Mouse (Mus musculus) G1E (cell line): ENCODE data around the gene Npc2. TPM values are rescaled to one million over a fixed set of nuclear protein-coding genes. Genes with fewer than 3 reads are reported as not detected.

Experiments used
- ATAC-seq: 2 replicates; pipeline ENCODE4 v1.8.0; 2016; ENCODE audit warnings: mild to moderate bottlenecking; ENCODE audit not compliant: insufficient number of reproducible peaks, poor library complexity, low FRiP score, severe bottlenecking; ENCODE audit errors: extremely low read depth
- DNase-seq: peaks from one replicate; pipeline ENCODE4 v3.0.0; 2012; ENCODE audit warnings: low spot score
- H3K27me3 ChIP-seq: 2 replicates; pipeline ENCODE4 v1.6.1; 2012; ENCODE audit warnings: mild to moderate bottlenecking, low read length, inconsistent platforms; ENCODE audit not compliant: insufficient read depth
- H3K36me3 ChIP-seq: replicated peaks from 2 replicates; pipeline ENCODE3; 2012; ENCODE audit warnings: mild to moderate bottlenecking, inconsistent platforms
- H3K4me1 ChIP-seq: 2 replicates; pipeline ENCODE4 v1.6.1; 2012; ENCODE audit warnings: low read depth, low read length, inconsistent platforms, mixed read lengths; ENCODE audit not compliant: insufficient read depth
- H3K4me3 ChIP-seq: 2 replicates; pipeline ENCODE4 v1.5.1; 2012; ENCODE audit warnings: low read depth, mild to moderate bottlenecking, inconsistent platforms, low read length, moderate library complexity, mixed read lengths
- H3K9me3 ChIP-seq: replicated peaks from 2 replicates; pipeline ENCODE4 v1.6.1; 2012; ENCODE audit warnings: inconsistent platforms
- CTCF ChIP-seq: IDR thresholded peaks from 2 replicates; pipeline ENCODE4 v1.5.1; 2012; ENCODE audit warnings: low read depth, low read length, inconsistent platforms, mixed read lengths
- GATA1 ChIP-seq: IDR thresholded peaks from 2 replicates; pipeline ENCODE4 v1.6.1; 2012; ENCODE audit warnings: borderline replicate concordance, low read length, inconsistent platforms, mixed read lengths
- GATA2 ChIP-seq: IDR thresholded peaks from 2 replicates; pipeline ENCODE4 v1.6.1; 2012; ENCODE audit warnings: low read depth, low read length, inconsistent platforms, borderline replicate concordance
- POLR2AphosphoS5 ChIP-seq: IDR thresholded peaks from 2 replicates; pipeline ENCODE4 v1.6.1; 2012; ENCODE audit warnings: low read depth, low read length, inconsistent platforms; ENCODE audit not compliant: insufficient replicate concordance
- TAL1 ChIP-seq: conservative IDR thresholded peaks from 2 replicates; pipeline ENCODE4 v1.6.1; 2012; ENCODE audit warnings: low read depth, low read length, inconsistent platforms, mixed read lengths
- polyA plus RNA-seq: library from polyadenylated mRNA; stranded (reverse); fragments of >175 nt; gene quantifications from 2 replicates; pipeline ENCODE4 v1.2.3, GENCODE M21; 2012
- total RNA-seq, 2 experiments: library from RNA; stranded (forward) in 1 of 2; stranded (reverse) in 1 of 2; fragments of 200-1000 nt in 1 of 2; fragments of >200 nt in 1 of 2; fragmentation: Nextera tagmentation in 1 of 2; gene quantifications; 2 replicates each; pipeline ENCODE4 v1.2.3; 2014 to 2017

Npc2 gene
- total RNA-seq (2014; fragmentation: Nextera tagmentation) (43.2 and 52.9 TPM in 2 replicates), total RNA-seq (2017) (109 and 110 TPM in 2 replicates), polyA plus RNA-seq (137 and 219 TPM in 2 replicates)

GRCm38 (mm10) chr12:84772726-84773441 lies at the start of gene Npc2, which contains the start of gene Isca2:
Gene Npc2 (minus strand): TSS chr12:84773152.
Gene Isca2 (plus strand): TSS chr12:84773251.
- peaks cover 54% of the 10 kb centered on the region for H3K36me3 ChIP-seq
- H3K27me3 ChIP-seq = no peaks in the 10 kb centered on the region
- peak within 1 kb of the TSS; percentile 84 for H3K4me3 ChIP-seq
- ATAC-seq = peak; percentile 98
- TF ChIP-seq GATA2 = peak; percentile 78; the same call in 1 of the 2 replicates
- TF ChIP-seq CTCF = no peak
- peaks cover 52% of the 10 kb centered on the region for H3K4me1 ChIP-seq
- peak; percentile 100 for DNase-seq
- H3K9me3 ChIP-seq = no peaks in the 10 kb centered on the region

DNA sequence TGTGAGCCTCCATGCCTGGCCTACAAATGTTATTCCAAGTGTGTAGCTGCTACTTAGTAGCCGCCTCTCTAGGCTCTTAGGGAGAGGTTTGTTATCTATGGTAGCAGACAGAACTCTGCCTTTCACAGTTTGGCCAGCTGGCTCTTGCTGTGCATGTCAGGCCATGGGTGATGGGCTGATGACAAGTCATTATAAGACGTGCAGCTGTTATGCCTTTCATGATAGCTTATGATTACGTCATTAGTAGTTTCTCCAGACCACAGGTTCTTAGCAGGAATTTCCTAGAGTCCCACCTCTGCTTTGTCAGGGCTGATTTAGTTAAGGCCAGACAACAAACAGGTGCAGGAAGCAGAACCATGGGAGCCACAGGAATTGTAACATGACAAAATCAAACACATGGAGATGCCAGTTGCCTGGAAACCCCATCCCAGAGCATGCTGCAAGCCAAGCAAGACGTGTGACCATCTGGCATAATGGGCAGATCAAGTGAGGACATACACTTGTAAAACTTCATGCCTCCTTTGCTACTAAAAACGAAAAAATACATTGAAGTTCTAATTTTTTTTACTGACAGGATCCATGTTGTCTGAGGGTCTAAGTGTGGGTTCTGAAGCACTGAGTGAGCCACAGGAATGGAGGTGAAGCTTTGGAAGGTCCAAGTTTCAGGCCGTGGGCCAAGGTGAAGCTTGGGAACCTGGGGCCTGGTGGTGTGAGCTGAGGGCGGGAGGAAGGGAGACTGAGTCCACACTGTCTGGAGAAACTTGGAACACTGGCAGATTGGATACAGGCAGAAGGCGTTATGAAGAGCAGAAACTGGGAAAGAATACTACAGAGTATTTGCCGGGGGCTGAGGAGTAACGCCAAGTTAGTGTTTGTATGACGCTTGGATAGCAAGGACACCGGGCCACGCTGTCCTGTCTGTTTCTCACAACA lies 46.5 kb upstream of the Npc2 start:
- H3K9me3 ChIP-seq = 0 out of 2 replicates have a peak, but pooled peaks cover 2% of the 10 kb centered on the region
- no peak overlapping the region for H3K4me3 ChIP-seq
- DNase-seq (no peak), ATAC-seq (no peak)
- no peaks in the 10 kb centered on the region for H3K36me3 ChIP-seq
- no peaks in the 10 kb centered on the region for H3K4me1 ChIP-seq
- TF ChIP-seq GATA1 = no peak
- no peak for TF ChIP-seq POLR2AphosphoS5
- no peak for TF ChIP-seq CTCF
- no peak for TF ChIP-seq GATA2
- no peak for TF ChIP-seq TAL1
- H3K27me3 ChIP-seq = peaks cover 43% of the 10 kb centered on the region

DNA sequence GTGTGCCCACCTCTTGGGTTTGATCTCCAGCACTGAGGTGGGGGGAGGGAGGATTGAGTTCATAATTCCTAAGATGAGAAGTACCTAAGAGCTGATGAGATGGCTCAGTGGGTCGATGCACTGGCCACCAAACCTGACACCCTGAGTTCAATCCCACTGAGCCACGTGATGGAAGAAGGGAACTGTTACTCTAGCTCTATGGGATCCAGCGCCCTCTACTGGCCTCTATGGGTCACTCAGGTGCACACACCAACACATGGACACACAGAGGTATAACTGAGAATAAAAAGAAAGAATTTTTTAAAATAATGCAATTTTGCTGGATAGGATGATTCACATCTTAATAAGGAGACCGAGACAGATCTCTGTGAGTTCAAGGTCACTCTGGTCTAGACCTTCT lies 45.5 kb upstream of the Npc2 start:
- TF ChIP-seq GATA1 (no peak), POLR2AphosphoS5 (no peak), TAL1 (no peak)
- H3K4me3 ChIP-seq = no peak overlapping the region
- DNase-seq (no peak), ATAC-seq (no peak)
- no peaks in the 10 kb centered on the region for H3K4me1 ChIP-seq
- 0 out of 2 replicates have a peak, but pooled peaks cover 2% of the 10 kb centered on the region for H3K9me3 ChIP-seq
- no peaks in the 10 kb centered on the region for H3K36me3 ChIP-seq
- peaks cover 46% of the 10 kb centered on the region for H3K27me3 ChIP-seq

GRCm38 (mm10) chr12:84814663-84815325 lies 41.8 kb upstream of the Npc2 start:
- no peaks in the 10 kb centered on the region for H3K36me3 ChIP-seq
- H3K27me3 ChIP-seq = peaks cover 36% of the 10 kb centered on the region
- DNase-seq (no peak), ATAC-seq (no peak)
- no peak for TF ChIP-seq POLR2AphosphoS5
- no peak for TF ChIP-seq GATA2
- TF ChIP-seq GATA1 = no peak
- no peak for TF ChIP-seq CTCF
- TF ChIP-seq TAL1 = no peak
- H3K9me3 ChIP-seq = 0 out of 2 replicates have a peak, but pooled peaks cover 2% of the 10 kb centered on the region
- H3K4me1 ChIP-seq = no peaks in the 10 kb centered on the region
- no peak overlapping the region for H3K4me3 ChIP-seq

DNA sequence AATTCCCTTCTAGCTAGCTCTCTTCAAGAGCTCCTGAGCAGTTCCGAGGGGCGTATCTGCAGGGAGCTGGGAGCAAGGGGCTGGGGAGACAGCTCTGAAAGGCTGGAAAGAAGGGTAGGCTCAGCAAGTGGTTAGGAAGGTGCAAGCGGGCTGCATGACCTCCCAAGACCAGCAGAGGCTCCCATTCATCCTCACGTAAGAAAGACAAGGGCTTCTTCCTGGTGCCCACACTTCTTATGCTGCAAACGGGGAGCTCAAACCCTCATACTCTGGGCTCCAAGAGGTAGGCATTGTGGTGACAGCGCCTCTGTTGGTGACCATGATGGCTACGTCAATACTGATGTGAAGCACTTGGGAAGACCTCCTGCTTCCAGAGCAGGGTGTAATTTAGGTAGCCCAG lies 40.8 kb upstream of the Npc2 start:
- ATAC-seq (no peak), DNase-seq (no peak)
- Histone ChIP-seq H3K4me3 (no peak overlapping the region), H3K9me3 (0 out of 2 replicates have a peak, but pooled peaks cover 2% of the 10 kb centered on the region), H3K36me3 (no peaks in the 10 kb centered on the region), H3K27me3 (peaks cover 44% of the 10 kb centered on the region), H3K4me1 (no peaks in the 10 kb centered on the region)
- no peak for TF ChIP-seq GATA1
- TF ChIP-seq GATA2 = no peak
- no peak for TF ChIP-seq TAL1
- TF ChIP-seq CTCF = no peak

DNA sequence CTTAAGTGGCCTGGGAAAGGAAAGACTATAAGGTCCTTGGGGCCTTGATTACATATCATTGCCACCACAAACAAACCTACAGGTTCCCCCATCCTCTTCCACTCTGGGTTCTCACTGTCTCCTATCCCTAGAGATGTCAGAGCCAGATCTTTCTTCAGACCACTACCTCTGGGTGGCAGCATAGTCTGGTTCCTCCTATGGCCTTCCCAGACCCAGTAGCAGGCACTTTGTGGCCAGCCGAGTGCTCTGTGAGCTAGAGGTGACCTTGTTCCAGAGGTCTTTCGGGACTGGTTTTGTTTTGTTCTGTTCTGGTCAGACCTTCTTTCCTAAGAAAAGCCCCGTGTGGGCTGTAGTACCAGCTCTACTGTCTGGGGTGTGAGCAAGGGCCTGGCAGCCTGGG lies 39.1 kb upstream of the Npc2 start:
- Histone ChIP-seq H3K4me3 (no peak overlapping the region), H3K4me1 (no peaks in the 10 kb centered on the region), H3K9me3 (no peaks in the 10 kb centered on the region), H3K36me3 (no peaks in the 10 kb centered on the region), H3K27me3 (peaks cover 60% of the 10 kb centered on the region)
- TF ChIP-seq CTCF (no peak), TAL1 (no peak), POLR2AphosphoS5 (no peak), GATA1 (no peak), GATA2 (no peak)
- ATAC-seq (no peak), DNase-seq (no peak)
